Comparison of ENCODE assay signal across 28 mouse cellular contexts in genomic region chr10:85578571-85579465, GRCm38 (mm10).
DNase-seq lines count a peak whose midpoint lies in the region; ATAC-seq and TF ChIP-seq lines count a peak whose summit lies in the region.
"Had no signal": no experiment of that assay in that cellular context is flagged by ENCODE, and none has a peak within 500 bp of the region (broad histone marks: within the 10 kb centered on the region; RNA-seq: fewer than 3 reads in every experiment).

No protein-coding gene starts in this region.

- peak; percentile 28 for DNase-seq in embryo, embryonic 10 days (ENCODE audit: low spot score)
- no peak for DNase-seq in embryo, embryonic 9.5 days (ENCODE audit: extremely low spot score)
- peak; percentile 55 for DNase-seq in embryonic facial prominence, embryonic 10.5 days (ENCODE audit: low spot score)
- peak; percentile 71 for DNase-seq in forelimb bud, embryonic 11.5 days (ENCODE audit: low read depth, low spot score)
- DNase-seq in cerebellum, adult 8-10 months = no peak
- DNase-seq in hindbrain, postnatal 0 days (ENCODE audit: low spot score) = no peak
- DNase-seq: adrenal gland, adult 8-10 months; cerebellum, adult 2 months; cerebellum, postnatal 36 days; gastrocnemius, postnatal 10 days; kidney, adult 18-20 months; kidney, postnatal 4 days; left cerebral cortex, postnatal 4 days; lung, adult 2 months; lung, postnatal 10 days; thymus, postnatal 4 days had no signal

- whole genome bisulfite sequencing in embryonic facial prominence, embryonic 10.5 days = 53% methylated on average over 13 of the region's 13 CpGs
- WGBS in limb, embryonic 13.5 days = 27% methylated on average over 13 of the region's 13 CpGs
- 84% methylated on average over 13 of the region's 13 CpGs for WGBS in hindbrain, postnatal 0 days

- H3K27ac ChIP-seq in embryonic facial prominence, embryonic 10.5 days (replicated peaks) = peak overlapping the region; percentile 59
- H3K27ac ChIP-seq in limb, embryonic 13.5 days = peak overlapping the region; percentile 67
- H3K27ac ChIP-seq in hindbrain, postnatal 0 days = no peak overlapping the region
- H3K27ac ChIP-seq: embryonic facial prominence, embryonic 12.5 days; hindbrain, embryonic 14.5 days; liver, embryonic 14.5 days; macrophage; midbrain, embryonic 13.5 days; neural tube, embryonic 13.5 days had no signal

- ATAC-seq in limb, embryonic 13.5 days (ENCODE audit: low FRiP score, low read depth) = peak; percentile 75; the same call in 1 of the 2 replicates
- ATAC-seq in hindbrain, postnatal 0 days = no peak
- no peak for ATAC-seq in granulocyte monocyte progenitor cell, adult 5-6 weeks (replicated peaks; ENCODE audit: poor library complexity, severe bottlenecking)
- ATAC-seq: activated CD4-positive, CD25-positive, alpha-beta regulatory T cell, adult 4 months; forebrain, embryonic 14.5 days; midbrain, embryonic 13.5 days had no signal

- H3K9ac ChIP-seq in limb, embryonic 13.5 days = no peak overlapping the region
- H3K9ac ChIP-seq in hindbrain, postnatal 0 days (replicated peaks; ENCODE audit: low read length) = no peak overlapping the region
- H3K9ac ChIP-seq: embryonic facial prominence, embryonic 12.5 days; hindbrain, embryonic 14.5 days; liver, embryonic 14.5 days; midbrain, embryonic 13.5 days; neural tube, embryonic 13.5 days had no signal

- H3K36me3 ChIP-seq in embryonic facial prominence, embryonic 10.5 days (replicated peaks) = no peaks in the 10 kb centered on the region
- H3K36me3 ChIP-seq in limb, embryonic 13.5 days = no peaks in the 10 kb centered on the region
- H3K36me3 ChIP-seq in hindbrain, postnatal 0 days (ENCODE audit: insufficient read depth, low read length) = no peaks in the 10 kb centered on the region
- H3K36me3 ChIP-seq: embryonic facial prominence, embryonic 12.5 days; midbrain, embryonic 13.5 days; neural tube, embryonic 13.5 days had no signal

- no peak overlapping the region for H3K4me3 ChIP-seq in embryonic facial prominence, embryonic 10.5 days
- H3K4me3 ChIP-seq in limb, embryonic 13.5 days = no peak overlapping the region
- no peak overlapping the region for H3K4me3 ChIP-seq in hindbrain, postnatal 0 days (ENCODE audit: low read length)
- H3K4me3 ChIP-seq: embryonic facial prominence, embryonic 12.5 days; midbrain, embryonic 13.5 days; neural tube, embryonic 13.5 days had no signal

- no peak for TF ChIP-seq CTCF in hindbrain, postnatal 0 days (IDR thresholded peaks at IDR 0.05; ENCODE audit: low read depth)

- peaks cover 30% of the 10 kb centered on the region for H3K4me1 ChIP-seq in embryonic facial prominence, embryonic 10.5 days
- H3K4me1 ChIP-seq in limb, embryonic 13.5 days = peaks cover 22% of the 10 kb centered on the region
- no peaks in the 10 kb centered on the region for H3K4me1 ChIP-seq in hindbrain, postnatal 0 days (ENCODE audit: insufficient read depth, low read length)
- H3K4me1 ChIP-seq: midbrain, embryonic 13.5 days; neural tube, embryonic 13.5 days had no signal

- peak overlapping the region; percentile 2; the same call in 1 of the 2 replicates for H3K4me2 ChIP-seq in limb, embryonic 13.5 days (replicated peaks)
- no peak overlapping the region for H3K4me2 ChIP-seq in hindbrain, postnatal 0 days (ENCODE audit: low read depth, low read length)
- H3K4me2 ChIP-seq: embryonic facial prominence, embryonic 12.5 days; heart, embryonic 11.5 days; hindbrain, embryonic 14.5 days; midbrain, embryonic 13.5 days; neural tube, embryonic 13.5 days had no signal

- H3K27me3 ChIP-seq in embryonic facial prominence, embryonic 10.5 days (replicated peaks; ENCODE audit: low read depth, poor library complexity, severe bottlenecking) = no peaks in the 10 kb centered on the region
- no peaks in the 10 kb centered on the region for H3K27me3 ChIP-seq in limb, embryonic 13.5 days
- no peaks in the 10 kb centered on the region for H3K27me3 ChIP-seq in hindbrain, postnatal 0 days (ENCODE audit: insufficient read depth, low read length)
- H3K27me3 ChIP-seq: CH12.LX; embryonic facial prominence, embryonic 12.5 days; midbrain, embryonic 13.5 days; neural tube, embryonic 13.5 days had no signal

- H3K9me3 ChIP-seq in embryonic facial prominence, embryonic 10.5 days = no peaks in the 10 kb centered on the region
- H3K9me3 ChIP-seq in limb, embryonic 13.5 days = no peaks in the 10 kb centered on the region
- H3K9me3 ChIP-seq in hindbrain, postnatal 0 days (ENCODE audit: low read length) = no peaks in the 10 kb centered on the region
- H3K9me3 ChIP-seq: embryonic facial prominence, embryonic 12.5 days; midbrain, embryonic 13.5 days; neural tube, embryonic 13.5 days had no signal

Comparison
In these comparisons a context has a peak if more than half of its experiments do, and no peak if none do; other contexts are left out.
1. DNase-seq: peak in embryo, embryonic 10 days (single experiment), embryonic facial prominence, embryonic 10.5 days (single experiment) and forelimb bud, embryonic 11.5 days (single experiment); none in embryo, embryonic 9.5 days (single experiment), cerebellum, adult 8-10 months (single experiment) and hindbrain, postnatal 0 days (single experiment).